Mouse (Mus musculus): ENCODE data around the gene Gm7137. TPM values are rescaled to one million over a fixed set of nuclear protein-coding genes. Genes with fewer than 3 reads are reported as not detected.
"Not testable (repeated sequence)": the region's sequence is repeated elsewhere in the genome, so short reads cannot be mapped to it uniquely, and the experiment has no call there.

The Gm7137 gene
- polyA plus RNA-seq (2015; fragmentation: Nextera tagmentation; extraction: Ambion mirVana), result not detected in 2 replicates

GRCm38 (mm10) chr10:77787876-77788275, at the start of gene Gm7137:
Gene Gm7137, minus strand, starts transcription at chr10:77788200.
- not testable (repeated sequence) for H3K4me2 ChIP-seq (ENCODE audit: low read length); ATAC-seq; H3K4me3 ChIP-seq (replicated peaks; ENCODE audit: low read length); H3K36me3 ChIP-seq (ENCODE audit: control insufficient read depth, insufficient read depth); H3K9ac ChIP-seq (replicated peaks; ENCODE audit: low read depth, low read length); H3K27ac ChIP-seq (ENCODE audit: low read length); H3K9me3 ChIP-seq (ENCODE audit: control insufficient read depth, low read length); H3K27me3 ChIP-seq (replicated peaks; ENCODE audit: control insufficient read depth, insufficient read depth, low read length); H3K4me1 ChIP-seq (replicated peaks; ENCODE audit: control insufficient read depth, insufficient read depth, low read length)
- no CpG with 5 or more reads among the region's 1 CpGs for WGBS

- Histone ChIP-seq H3K36me3 (ENCODE audit: control insufficient read depth, insufficient read depth) (no peaks in the 10 kb centered on the region), H3K4me2 (ENCODE audit: low read length) (no peak within 1 kb of the TSS), H3K9me3 (ENCODE audit: control insufficient read depth, low read length) (no peaks in the 10 kb centered on the region), H3K4me1 (replicated peaks; ENCODE audit: control insufficient read depth, insufficient read depth, low read length) (no peaks in the 10 kb centered on the region), H3K27ac (ENCODE audit: low read length) (no peak within 1 kb of the TSS), H3K4me3 (replicated peaks; ENCODE audit: low read length) (no peak within 1 kb of the TSS), H3K9ac (replicated peaks; ENCODE audit: low read depth, low read length) (no peak within 1 kb of the TSS), H3K27me3 (replicated peaks; ENCODE audit: control insufficient read depth, insufficient read depth, low read length) (no peaks in the 10 kb centered on the region)
- ATAC-seq, result no peak
- 66% methylated on average over 9 of the region's 9 CpGs for WGBS
Observed at GRCm38 (mm10) chr10:77835647-77836046, 47.6 kb upstream of the Gm7137 start, which contains the start of gene Krtap10-10. Gene Krtap10-10, plus strand, starts transcription at chr10:77835947.

GRCm38 (mm10) chr10:77826951-77827350, 39.0 kb upstream of the Gm7137 start, which contains the start of gene Krtap10-4:
Gene Krtap10-4, minus strand, starts transcription at chr10:77827095.
- 73% methylated on average over 6 of the region's 6 CpGs for WGBS
- H3K9ac ChIP-seq (replicated peaks; ENCODE audit: low read depth, low read length), result no peak within 1 kb of the TSS
- H3K9me3 ChIP-seq (ENCODE audit: control insufficient read depth, low read length), result peaks cover 6% of the 10 kb centered on the region
- H3K27ac ChIP-seq (ENCODE audit: low read length), result no peak within 1 kb of the TSS
- H3K4me1 ChIP-seq (replicated peaks; ENCODE audit: control insufficient read depth, insufficient read depth, low read length), result no peaks in the 10 kb centered on the region
- H3K4me2 ChIP-seq (ENCODE audit: low read length), result no peak within 1 kb of the TSS
- no peak for ATAC-seq
- H3K4me3 ChIP-seq (replicated peaks; ENCODE audit: low read length), result no peak within 1 kb of the TSS
- H3K27me3 ChIP-seq (replicated peaks; ENCODE audit: control insufficient read depth, insufficient read depth, low read length), result no peaks in the 10 kb centered on the region
- H3K36me3 ChIP-seq (ENCODE audit: control insufficient read depth, insufficient read depth), result no peaks in the 10 kb centered on the region

- Histone ChIP-seq H3K27me3 (replicated peaks; ENCODE audit: control insufficient read depth, insufficient read depth, low read length) (no peaks in the 10 kb centered on the region), H3K4me2 (ENCODE audit: low read length) (no peak overlapping the region), H3K4me1 (replicated peaks; ENCODE audit: control insufficient read depth, insufficient read depth, low read length) (no peaks in the 10 kb centered on the region), H3K36me3 (ENCODE audit: control insufficient read depth, insufficient read depth) (no peaks in the 10 kb centered on the region), H3K9me3 (ENCODE audit: control insufficient read depth, low read length) (peaks cover 3% of the 10 kb centered on the region), H3K4me3 (replicated peaks; ENCODE audit: low read length) (no peak overlapping the region), H3K9ac (replicated peaks; ENCODE audit: low read depth, low read length) (no peak overlapping the region), H3K27ac (ENCODE audit: low read length) (no peak overlapping the region)
- 15% methylated on average over 4 of the region's 4 CpGs for WGBS
- no peak for ATAC-seq
Observed at GRCm38 (mm10) chr10:77819203-77819602, 31.2 kb upstream of the Gm7137 start.

GRCm38 (mm10) chr10:77818523-77818922, 30.5 kb upstream of the Gm7137 start:
- no peak overlapping the region for H3K4me2 ChIP-seq (ENCODE audit: low read length)
- 97% methylated on average over 4 of the region's 4 CpGs for WGBS
- H3K27ac ChIP-seq (ENCODE audit: low read length), result no peak overlapping the region
- no peaks in the 10 kb centered on the region for H3K36me3 ChIP-seq (ENCODE audit: control insufficient read depth, insufficient read depth)
- H3K9ac ChIP-seq (replicated peaks; ENCODE audit: low read depth, low read length), result no peak overlapping the region
- no peaks in the 10 kb centered on the region for H3K27me3 ChIP-seq (replicated peaks; ENCODE audit: control insufficient read depth, insufficient read depth, low read length)
- no peaks in the 10 kb centered on the region for H3K9me3 ChIP-seq (ENCODE audit: control insufficient read depth, low read length)
- no peak; the same call in 1 of the 2 replicates for ATAC-seq
- no peak overlapping the region for H3K4me3 ChIP-seq (replicated peaks; ENCODE audit: low read length)
- no peaks in the 10 kb centered on the region for H3K4me1 ChIP-seq (replicated peaks; ENCODE audit: control insufficient read depth, insufficient read depth, low read length)

- H3K4me1 ChIP-seq (replicated peaks; ENCODE audit: control insufficient read depth, insufficient read depth, low read length), result no peaks in the 10 kb centered on the region
- H3K27me3 ChIP-seq (replicated peaks; ENCODE audit: control insufficient read depth, insufficient read depth, low read length), result no peaks in the 10 kb centered on the region
- ATAC-seq, result no peak
- H3K4me2 ChIP-seq (ENCODE audit: low read length), result no peak overlapping the region
- H3K4me3 ChIP-seq (replicated peaks; ENCODE audit: low read length), result no peak overlapping the region
- 26% methylated on average over 5 of the region's 5 CpGs for WGBS
- no peak overlapping the region for H3K27ac ChIP-seq (ENCODE audit: low read length)
- H3K9ac ChIP-seq (replicated peaks; ENCODE audit: low read depth, low read length), result no peak overlapping the region
- no peaks in the 10 kb centered on the region for H3K9me3 ChIP-seq (ENCODE audit: control insufficient read depth, low read length)
- no peaks in the 10 kb centered on the region for H3K36me3 ChIP-seq (ENCODE audit: control insufficient read depth, insufficient read depth)
Observed at GRCm38 (mm10) chr10:77815514-77815913, 27.5 kb upstream of the Gm7137 start.

- no peak within 1 kb of the TSS for H3K9ac ChIP-seq (replicated peaks; ENCODE audit: low read depth, low read length)
Observed at GRCm38 (mm10) chr10:77814382-77814781, 26.4 kb upstream of the Gm7137 start, which contains the start of gene Gm2696. Gene Gm2696, plus strand, starts transcription at chr10:77814682.

GRCm38 (mm10) chr10:77811743-77812142, 23.7 kb upstream of the Gm7137 start, which contains the start of gene Gm9507:
Gene Gm9507, minus strand, starts transcription at chr10:77811843.
- 82% methylated on average over 4 of the region's 5 CpGs for WGBS
- Histone ChIP-seq H3K9me3 (ENCODE audit: control insufficient read depth, low read length) (no peaks in the 10 kb centered on the region), H3K27me3 (replicated peaks; ENCODE audit: control insufficient read depth, insufficient read depth, low read length) (no peaks in the 10 kb centered on the region), H3K4me3 (replicated peaks; ENCODE audit: low read length) (no peak within 1 kb of the TSS), H3K9ac (replicated peaks; ENCODE audit: low read depth, low read length) (no peak within 1 kb of the TSS), H3K4me1 (replicated peaks; ENCODE audit: control insufficient read depth, insufficient read depth, low read length) (no peaks in the 10 kb centered on the region), H3K4me2 (ENCODE audit: low read length) (no peak within 1 kb of the TSS), H3K27ac (ENCODE audit: low read length) (no peak within 1 kb of the TSS), H3K36me3 (ENCODE audit: control insufficient read depth, insufficient read depth) (no peaks in the 10 kb centered on the region)
- ATAC-seq, result no peak

More at GRCm38 (mm10) chr10:77814382-77814781, 26.4 kb upstream of the Gm7137 start, which contains the start of gene Gm2696:
- ATAC-seq, result no peak
- Histone ChIP-seq H3K4me3 (replicated peaks; ENCODE audit: low read length) (no peak within 1 kb of the TSS), H3K4me1 (replicated peaks; ENCODE audit: control insufficient read depth, insufficient read depth, low read length) (no peaks in the 10 kb centered on the region), H3K27me3 (replicated peaks; ENCODE audit: control insufficient read depth, insufficient read depth, low read length) (no peaks in the 10 kb centered on the region), H3K27ac (ENCODE audit: low read length) (no peak within 1 kb of the TSS), H3K9me3 (ENCODE audit: control insufficient read depth, low read length) (no peaks in the 10 kb centered on the region), H3K4me2 (ENCODE audit: low read length) (no peak within 1 kb of the TSS), H3K36me3 (ENCODE audit: control insufficient read depth, insufficient read depth) (no peaks in the 10 kb centered on the region)
- WGBS, result 48% methylated on average over 4 of the region's 4 CpGs

- WGBS, result 82% methylated on average over 3 of the region's 3 CpGs
- Histone ChIP-seq H3K4me3 (replicated peaks; ENCODE audit: low read length) (no peak overlapping the region), H3K4me2 (ENCODE audit: low read length) (no peak overlapping the region), H3K4me1 (replicated peaks; ENCODE audit: control insufficient read depth, insufficient read depth, low read length) (no peaks in the 10 kb centered on the region), H3K36me3 (ENCODE audit: control insufficient read depth, insufficient read depth) (no peaks in the 10 kb centered on the region), H3K27me3 (replicated peaks; ENCODE audit: control insufficient read depth, insufficient read depth, low read length) (no peaks in the 10 kb centered on the region), H3K9me3 (ENCODE audit: control insufficient read depth, low read length) (no peaks in the 10 kb centered on the region), H3K27ac (ENCODE audit: low read length) (no peak overlapping the region), H3K9ac (replicated peaks; ENCODE audit: low read depth, low read length) (no peak overlapping the region)
- no peak for ATAC-seq
Observed at GRCm38 (mm10) chr10:77804095-77804494, 16.1 kb upstream of the Gm7137 start.
